Mouse (Mus musculus) frontal cortex, postnatal 14 days (tissue): ENCODE data around the gene Cyp27b1.
A peak's percentile ranks its signal among the peaks of the same experiment; 100 is the strongest.

Experiments
- DNase-seq, 2 experiments: peaks; one replicate each; pipeline ENCODE4 v3.0.0; 2022; ENCODE audit warnings: low spot score in 2 of 2

Gene Cyp27b1

GRCm38 (mm10) chr10:127047954-127048353 lies at the start of gene Cyp27b1:
TSS of gene Cyp27b1 (plus strand) at chr10:127048250.
- no peak for DNase-seq

DNA sequence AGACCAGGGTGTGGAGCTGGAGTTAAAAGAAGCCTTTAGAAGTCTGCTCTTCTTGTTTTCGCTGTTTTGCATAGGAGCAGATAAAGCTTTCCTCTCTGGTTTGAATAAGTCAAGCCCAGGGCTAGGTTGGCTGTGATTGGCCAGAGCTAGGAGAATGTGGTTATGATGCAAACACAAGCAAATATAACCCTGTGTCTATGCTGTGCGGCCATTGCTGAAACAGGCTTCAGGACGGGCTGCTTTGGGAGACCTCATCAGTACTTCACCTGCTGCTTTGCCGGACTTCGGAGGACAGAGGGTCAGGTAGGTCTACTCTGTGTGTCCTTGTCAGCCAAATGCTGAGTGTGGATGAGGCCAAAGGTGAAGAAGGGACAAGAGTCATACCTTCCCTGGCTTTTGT lies 47.5 kb upstream of the Cyp27b1 start, which contains the start of gene Avil:
Gene Avil, plus strand, starts transcription at position 181 of the 400 bp plus-strand sequence.
- no peak for DNase-seq

DNA sequence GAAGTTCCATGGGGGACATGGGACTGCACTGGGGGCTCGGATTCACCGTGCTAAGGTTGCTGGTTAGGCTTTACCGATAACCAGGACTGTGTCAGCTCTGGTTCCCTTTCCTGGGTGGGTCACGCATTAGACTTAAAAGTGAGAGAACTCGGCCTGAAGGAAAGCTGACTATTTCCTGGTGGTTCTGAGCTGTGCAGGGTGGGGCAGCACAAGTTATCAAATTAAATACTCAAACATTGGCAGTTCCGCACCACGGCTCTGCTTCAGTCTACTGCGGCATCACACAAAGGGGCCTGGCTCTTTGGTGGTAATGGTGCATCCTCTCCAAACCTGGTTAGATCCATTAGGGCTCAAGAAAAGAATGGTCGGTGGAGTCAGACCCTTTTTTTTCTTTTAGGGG lies 46.8 kb upstream of the Cyp27b1 start:
- no peak for DNase-seq

DNA sequence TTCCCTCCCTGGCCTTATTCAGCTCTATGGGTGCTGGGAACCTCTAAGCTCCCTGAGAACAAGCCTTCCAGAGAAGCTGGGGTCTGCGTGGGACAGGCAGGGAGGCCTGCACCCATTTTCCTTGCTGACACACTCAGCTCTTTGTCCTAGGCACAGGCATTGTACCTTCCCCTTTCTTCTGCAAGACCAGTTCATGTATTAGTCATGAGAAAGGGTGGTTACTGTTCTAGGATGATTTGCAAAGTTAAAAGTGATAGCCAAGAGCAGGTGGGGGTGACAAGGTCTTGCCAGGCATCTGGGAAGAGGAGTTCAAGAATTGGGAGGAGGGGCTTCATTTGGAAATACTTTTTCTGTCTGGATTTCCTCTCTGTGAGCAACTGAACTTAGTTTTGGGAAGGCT lies 46.0 kb upstream of the Cyp27b1 start:
- no peak for DNase-seq

GRCm38 (mm10) chr10:127002765-127003164 lies 45.3 kb upstream of the Cyp27b1 start:
- no peak for DNase-seq

GRCm38 (mm10) chr10:127003334-127003733 lies 44.7 kb upstream of the Cyp27b1 start:
- DNase-seq: no peak

GRCm38 (mm10) chr10:127003806-127004205 lies 44.2 kb upstream of the Cyp27b1 start:
- DNase-seq: no peak

GRCm38 (mm10) chr10:127016488-127016887 lies 31.6 kb upstream of the Cyp27b1 start:
- no peak for DNase-seq

DNA sequence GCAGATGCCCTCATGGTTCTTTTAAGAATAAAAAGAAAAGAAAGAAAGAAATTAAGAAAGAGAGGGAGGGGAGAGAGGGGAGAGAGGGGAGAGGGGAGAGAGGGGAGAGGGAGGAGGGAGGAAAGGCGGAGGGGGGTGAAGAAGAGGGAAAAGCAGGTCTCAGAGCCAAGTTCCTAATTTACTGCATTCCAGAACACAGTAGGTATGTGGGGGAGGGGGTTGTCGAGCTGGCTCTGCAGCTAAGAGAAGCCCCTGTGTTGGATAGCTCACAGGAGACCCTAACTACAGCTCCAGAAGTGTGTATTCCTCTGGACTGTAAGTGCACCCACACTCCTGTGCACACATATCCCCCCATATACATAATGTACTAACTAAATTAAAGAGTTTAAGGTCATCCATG lies 31.0 kb upstream of the Cyp27b1 start:
- DNase-seq: no peak

DNA sequence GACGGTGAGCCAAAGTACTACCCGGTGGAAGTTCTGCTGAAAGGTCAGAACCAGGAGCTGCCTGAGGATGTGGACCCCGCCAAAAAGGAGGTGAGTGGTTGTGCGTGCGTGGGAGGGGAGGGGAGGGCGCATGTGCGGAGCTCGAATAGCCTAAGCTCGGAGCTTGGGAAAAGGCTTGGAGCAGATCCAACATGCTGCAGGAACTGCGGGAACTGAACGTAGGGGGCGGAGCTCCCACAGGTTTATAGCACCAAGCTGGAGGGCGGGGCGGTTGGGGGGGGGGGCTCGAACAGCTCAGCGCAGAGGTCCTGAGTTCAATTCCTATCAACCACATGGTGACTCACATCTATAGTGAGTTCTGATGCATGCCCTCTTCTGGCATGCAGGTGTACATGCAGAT lies 29.6 kb upstream of the Cyp27b1 start:
- DNase-seq: no peak

DNA sequence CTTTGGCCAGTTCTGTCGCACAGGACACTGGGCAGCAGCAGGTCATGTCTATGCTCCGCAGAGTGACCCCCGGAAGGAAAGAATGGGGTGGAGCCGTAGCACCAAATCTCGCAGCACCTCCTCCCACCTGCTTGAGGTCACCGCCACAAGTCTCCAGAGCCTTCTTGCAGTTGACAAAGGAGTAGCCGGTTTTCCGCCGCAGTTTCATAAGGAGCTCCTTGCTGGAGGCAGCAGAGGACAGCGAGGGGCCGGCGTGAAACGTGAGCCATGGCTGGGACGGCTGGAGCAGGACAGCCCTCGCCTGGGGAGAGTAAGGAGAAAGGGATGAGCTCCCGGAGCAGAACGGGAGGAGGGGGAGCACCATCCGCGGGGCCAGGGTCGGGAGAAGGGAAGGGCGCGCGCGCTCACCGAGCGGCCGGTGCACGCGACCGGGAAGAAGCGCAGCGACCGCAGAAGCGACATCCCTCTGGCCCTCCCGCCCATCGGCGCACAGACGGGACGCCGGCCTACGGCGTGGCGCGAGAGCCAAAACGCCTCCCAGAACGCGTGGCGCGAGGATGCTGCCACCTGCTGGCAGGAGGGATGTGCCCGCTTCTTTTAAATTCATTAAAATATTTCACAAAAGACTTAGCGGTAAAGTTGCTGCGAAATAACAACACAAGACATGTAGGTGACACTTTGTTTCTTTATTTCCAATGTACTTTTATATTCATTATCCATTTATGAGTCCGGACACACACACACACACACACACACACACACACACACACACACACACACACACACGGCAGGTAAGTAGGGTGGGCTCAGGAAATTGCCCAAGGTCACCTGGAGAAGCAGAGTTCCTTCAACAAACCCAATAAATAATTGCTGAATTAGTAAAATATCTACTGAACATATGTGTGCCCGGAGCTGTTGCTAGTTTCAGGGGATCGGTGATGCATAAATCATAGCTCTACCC lies 17.4 kb upstream of the Cyp27b1 start, which contains the start of gene Tsfm:
Gene Tsfm, minus strand, starts transcription at position 505 of the 961 bp plus-strand sequence.
- peak; percentile 76 to 87 for DNase-seq

GRCm38 (mm10) chr10:127033301-127033741 lies 14.7 kb upstream of the Cyp27b1 start:
- no peak for DNase-seq

- DNase-seq: no peak
Observed at GRCm38 (mm10) chr10:127036273-127036672, 11.8 kb upstream of the Cyp27b1 start.

DNA sequence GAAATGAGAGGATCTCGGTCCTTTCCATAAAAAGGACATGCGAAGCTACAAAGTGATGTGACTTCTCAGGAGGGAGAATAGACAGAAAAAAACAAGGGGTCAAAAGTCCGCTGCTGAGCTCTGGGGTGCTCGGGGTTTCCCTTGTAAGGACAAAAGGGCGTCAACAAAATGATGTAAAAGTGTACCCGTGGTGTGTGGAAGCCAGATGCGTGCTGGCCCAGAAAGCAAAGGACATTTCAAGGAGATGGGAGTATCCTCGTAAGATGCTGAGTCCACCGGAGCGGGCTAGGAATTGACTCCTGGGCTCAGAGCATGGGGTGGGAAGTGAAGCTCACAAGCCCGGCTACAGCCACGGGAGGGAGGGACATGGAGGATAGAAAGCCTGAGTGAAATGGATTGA lies 10.4 kb upstream of the Cyp27b1 start:
- DNase-seq: no peak

- no peak for DNase-seq
Observed at GRCm38 (mm10) chr10:127040569-127041214, 7.4 kb upstream of the Cyp27b1 start.

- peak in 1 of 2 experiments; percentile 35 for DNase-seq
Observed at GRCm38 (mm10) chr10:127041274-127041766, 6.7 kb upstream of the Cyp27b1 start, which contains the start of the genes Mettl1 and Eef1akmt3. TSS of gene Mettl1 (plus strand) at chr10:127041414. TSS of gene Eef1akmt3 (minus strand) at chr10:127041513.

DNA sequence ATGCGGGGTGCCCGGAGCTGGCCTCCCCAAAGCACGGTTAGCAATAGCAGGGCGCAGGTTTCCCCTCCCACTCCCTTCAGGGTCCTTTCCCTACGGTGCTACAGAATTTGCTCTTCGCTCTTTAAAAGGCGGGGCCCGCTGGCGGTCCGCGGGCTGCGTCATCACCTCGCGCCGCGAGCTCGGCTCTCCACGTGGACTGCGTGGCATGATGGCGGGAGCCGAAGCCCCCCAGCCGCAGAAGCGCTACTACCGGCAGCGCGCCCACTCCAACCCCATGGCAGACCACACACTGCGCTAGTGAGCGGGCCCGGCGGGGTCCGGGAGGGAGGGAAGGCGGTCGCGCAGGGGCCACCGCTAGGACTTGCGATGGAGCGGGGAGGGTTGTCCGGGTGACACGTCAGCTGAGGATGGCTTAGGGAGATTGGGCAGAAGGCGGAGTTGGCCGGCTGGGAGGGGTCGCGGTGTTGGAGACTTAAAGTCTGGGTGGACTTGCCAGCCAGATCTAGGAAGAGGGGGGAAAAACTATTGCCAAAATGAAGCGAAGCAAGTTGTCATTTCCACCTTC lies 6.2 kb upstream of the Cyp27b1 start:
- peak; percentile 79 to 88 for DNase-seq

- no peak for DNase-seq
Observed at GRCm38 (mm10) chr10:127042468-127043115, 5.5 kb upstream of the Cyp27b1 start.

- no peak for DNase-seq
Observed at GRCm38 (mm10) chr10:127043187-127043586, 4.9 kb upstream of the Cyp27b1 start.

- no peak for DNase-seq
Observed at GRCm38 (mm10) chr10:127048608-127049394, 751 bp downstream of the Cyp27b1 start.
